Mouse (Mus musculus): ENCODE data around the gene Tmtc4. TPM values are rescaled to one million over a fixed set of nuclear protein-coding genes. Genes with fewer than 3 reads are reported as not detected.

Gene Tmtc4
- polyA plus RNA-seq, 1 experiment from 2014 or later, result 39.8 TPM

DNA sequence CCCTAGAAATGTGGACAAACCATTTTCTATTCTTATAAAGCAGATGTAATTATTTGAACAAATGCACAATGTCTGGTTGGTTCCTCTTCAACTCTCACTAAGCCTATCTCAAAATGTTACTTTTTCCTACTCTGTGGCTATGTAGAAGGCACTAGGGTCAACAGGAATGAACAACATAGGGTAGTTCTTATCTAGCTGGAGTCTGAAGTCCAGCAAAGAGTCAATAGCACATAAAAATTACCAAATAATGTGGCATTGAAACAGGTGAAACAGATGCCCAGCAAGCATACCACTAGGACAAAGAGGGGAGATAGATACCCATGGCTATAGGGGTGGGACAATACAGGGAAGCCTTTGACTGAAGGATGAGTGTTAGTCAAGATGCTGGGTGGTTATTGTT is 72.6 kb downstream of the Tmtc4 start:
- ATAC-seq (ENCODE audit: low FRiP score) (no peak), DNase-seq (ENCODE audit: low spot score, missing footprints) (no peak)
- no peaks in the 10 kb centered on the region for H3K36me3 ChIP-seq (ENCODE audit: control insufficient read depth, insufficient read depth, low read length)
- 0 out of 2 replicates have a peak, but pooled peaks cover 3% of the 10 kb centered on the region for H3K4me1 ChIP-seq (ENCODE audit: control insufficient read depth, insufficient read depth, low read length)
- H3K4me2 ChIP-seq, result no peak overlapping the region
- H3K4me3 ChIP-seq (ENCODE audit: low read depth, low read length), result no peak overlapping the region
- H3K9ac ChIP-seq (ENCODE audit: low read length), result no peak overlapping the region
- H3K9me3 ChIP-seq (ENCODE audit: control insufficient read depth, low read length), result no peaks in the 10 kb centered on the region; the same call in 1 of the 2 replicates
- H3K27me3 ChIP-seq (ENCODE audit: control insufficient read depth, insufficient read depth, low read length), result peaks cover 4% of the 10 kb centered on the region
- H3K27ac ChIP-seq (ENCODE audit: low read depth, low read length), result no peak overlapping the region

DNA sequence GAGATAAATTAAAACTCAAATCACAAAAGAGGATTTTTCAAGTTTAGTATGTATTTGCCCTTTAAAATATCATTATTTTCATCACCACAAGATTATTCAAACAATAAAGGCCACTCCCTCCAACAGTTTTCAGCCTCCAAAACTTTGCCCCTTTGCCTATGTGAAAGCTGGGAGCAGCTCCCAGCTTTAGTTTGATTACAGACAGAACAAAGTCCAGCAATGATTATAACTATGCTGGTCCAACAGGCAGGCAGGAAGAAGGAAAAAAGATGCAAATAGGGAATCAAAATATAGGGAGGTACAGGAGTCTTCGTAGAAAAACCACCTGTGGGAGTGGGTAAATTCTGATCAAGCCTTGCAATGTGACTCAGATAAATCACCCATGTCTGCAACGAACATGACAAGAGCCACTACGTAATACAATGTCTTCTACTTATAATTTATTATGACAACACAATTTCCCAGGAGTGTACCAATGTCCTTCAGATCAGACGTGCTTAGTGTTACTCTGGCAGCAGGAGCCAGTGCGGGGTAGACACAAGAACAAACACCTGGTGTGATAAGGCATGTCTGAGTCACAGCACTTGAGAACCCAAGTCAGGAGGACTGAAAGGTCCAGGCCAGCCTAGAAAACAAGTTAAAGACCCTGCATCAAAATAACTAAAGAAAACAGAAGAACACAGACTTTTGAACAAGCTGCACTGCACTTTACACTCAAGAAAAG is 74.3 kb downstream of the Tmtc4 start:
- Histone ChIP-seq H3K27ac (ENCODE audit: low read depth, low read length) (no peak overlapping the region), H3K4me2 (no peak overlapping the region), H3K9me3 (ENCODE audit: control insufficient read depth, low read length) (no peaks in the 10 kb centered on the region; the same call in 1 of the 2 replicates), H3K4me3 (ENCODE audit: low read depth, low read length) (no peak overlapping the region), H3K4me1 (ENCODE audit: control insufficient read depth, insufficient read depth, low read length) (0 out of 2 replicates have a peak, but pooled peaks cover 3% of the 10 kb centered on the region), H3K36me3 (ENCODE audit: control insufficient read depth, insufficient read depth, low read length) (no peaks in the 10 kb centered on the region), H3K9ac (ENCODE audit: low read length) (no peak overlapping the region), H3K27me3 (ENCODE audit: control insufficient read depth, insufficient read depth, low read length) (peaks cover 4% of the 10 kb centered on the region)
- DNase-seq (ENCODE audit: low spot score, missing footprints) (no peak), ATAC-seq (ENCODE audit: low FRiP score) (no peak)
- WGBS, result 85% methylated on average over 5 of the region's 5 CpGs

- Histone ChIP-seq H3K4me3 (ENCODE audit: low read depth, low read length) (no peak overlapping the region), H3K36me3 (ENCODE audit: control insufficient read depth, insufficient read depth, low read length) (no peaks in the 10 kb centered on the region), H3K27ac (ENCODE audit: low read depth, low read length) (no peak overlapping the region), H3K4me1 (ENCODE audit: control insufficient read depth, insufficient read depth, low read length) (no peaks in the 10 kb centered on the region), H3K4me2 (no peak overlapping the region), H3K27me3 (ENCODE audit: control insufficient read depth, insufficient read depth, low read length) (peaks cover under 1% of the 10 kb centered on the region), H3K9me3 (ENCODE audit: control insufficient read depth, low read length) (no peaks in the 10 kb centered on the region; the same call in 1 of the 2 replicates), H3K9ac (ENCODE audit: low read length) (no peak overlapping the region)
- no peak for DNase-seq (ENCODE audit: low spot score, missing footprints)
- ATAC-seq (ENCODE audit: low FRiP score), result no peak
- WGBS, result 93% methylated on average over 4 of the region's 4 CpGs
Observed at GRCm38 (mm10) chr14:122908075-122908474, 75.8 kb downstream of the Tmtc4 start.

- no peak overlapping the region for H3K4me2 ChIP-seq
- no peak for ATAC-seq (ENCODE audit: low FRiP score)
- no peaks in the 10 kb centered on the region for H3K36me3 ChIP-seq (ENCODE audit: control insufficient read depth, insufficient read depth, low read length)
- H3K9ac ChIP-seq (ENCODE audit: low read length), result no peak overlapping the region
- whole genome bisulfite sequencing, result 97% methylated on average over 1 of the region's 1 CpGs
- H3K27me3 ChIP-seq (ENCODE audit: control insufficient read depth, insufficient read depth, low read length), result no peaks in the 10 kb centered on the region
- no peaks in the 10 kb centered on the region for H3K4me1 ChIP-seq (ENCODE audit: control insufficient read depth, insufficient read depth, low read length)
- no peaks in the 10 kb centered on the region; the same call in 1 of the 2 replicates for H3K9me3 ChIP-seq (ENCODE audit: control insufficient read depth, low read length)
- H3K27ac ChIP-seq (ENCODE audit: low read depth, low read length), result no peak overlapping the region
- no peak for DNase-seq (ENCODE audit: low spot score, missing footprints)
- no peak overlapping the region for H3K4me3 ChIP-seq (ENCODE audit: low read depth, low read length)
Observed at GRCm38 (mm10) chr14:122905007-122905406, 78.8 kb downstream of the Tmtc4 start.

DNA sequence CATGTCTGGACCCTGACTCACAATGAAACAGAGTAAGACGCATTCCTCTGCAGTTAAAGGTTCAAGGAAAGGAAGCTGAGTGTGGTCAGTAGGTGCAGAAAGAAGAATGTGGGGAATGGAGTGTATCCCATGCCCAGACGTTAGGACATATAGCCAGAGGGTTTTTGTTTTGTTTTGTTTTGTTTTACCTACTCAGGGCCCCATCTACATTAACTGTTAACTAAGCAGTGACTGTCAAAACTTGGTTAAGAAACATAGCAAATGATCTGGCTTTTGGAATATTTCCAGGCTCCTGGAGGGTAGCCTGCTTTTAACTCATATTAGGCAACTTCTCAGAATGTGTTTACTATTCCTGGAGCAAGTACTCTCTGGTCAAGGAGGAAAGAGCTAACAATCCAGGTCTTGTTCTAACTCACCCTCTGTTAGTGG is 79.9 kb downstream of the Tmtc4 start:
- Histone ChIP-seq H3K27me3 (ENCODE audit: control insufficient read depth, insufficient read depth, low read length) (no peaks in the 10 kb centered on the region), H3K9me3 (ENCODE audit: control insufficient read depth, low read length) (no peaks in the 10 kb centered on the region; the same call in 1 of the 2 replicates), H3K9ac (ENCODE audit: low read length) (no peak overlapping the region), H3K27ac (ENCODE audit: low read depth, low read length) (no peak overlapping the region), H3K36me3 (ENCODE audit: control insufficient read depth, insufficient read depth, low read length) (no peaks in the 10 kb centered on the region), H3K4me1 (ENCODE audit: control insufficient read depth, insufficient read depth, low read length) (no peaks in the 10 kb centered on the region), H3K4me3 (ENCODE audit: low read depth, low read length) (no peak overlapping the region), H3K4me2 (no peak overlapping the region)
- DNase-seq (ENCODE audit: low spot score, missing footprints) (peak; percentile 53), ATAC-seq (ENCODE audit: low FRiP score) (no peak)
- WGBS, result 67% methylated on average over 2 of the region's 2 CpGs

DNA sequence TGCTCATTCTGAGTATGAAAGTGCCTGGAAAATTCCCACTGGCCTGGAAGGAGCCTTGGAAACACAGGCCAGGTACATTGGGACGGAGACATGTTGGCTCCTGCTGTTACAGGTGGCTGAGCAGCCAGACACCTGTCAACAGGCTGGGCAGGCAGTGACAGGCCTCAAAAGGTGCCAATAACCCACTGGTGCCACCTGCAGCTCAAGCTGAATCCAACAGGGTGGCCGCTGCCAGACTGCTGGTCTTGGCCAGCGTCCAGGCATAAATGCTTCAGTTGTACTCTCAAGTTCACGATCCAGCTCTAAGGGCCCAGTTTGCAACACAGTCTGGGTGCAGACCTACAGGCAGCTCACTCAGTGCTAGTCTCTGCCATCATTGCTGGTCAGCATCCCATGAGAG is 81.0 kb downstream of the Tmtc4 start:
- H3K9ac ChIP-seq (ENCODE audit: low read length), result no peak overlapping the region
- H3K4me3 ChIP-seq (ENCODE audit: low read depth, low read length), result no peak overlapping the region
- WGBS, result 84% methylated on average over 4 of the region's 4 CpGs
- no peak overlapping the region for H3K4me2 ChIP-seq
- H3K27me3 ChIP-seq (ENCODE audit: control insufficient read depth, insufficient read depth, low read length), result no peaks in the 10 kb centered on the region
- no peak for DNase-seq (ENCODE audit: low spot score, missing footprints)
- no peaks in the 10 kb centered on the region; the same call in 1 of the 2 replicates for H3K9me3 ChIP-seq (ENCODE audit: control insufficient read depth, low read length)
- no peak for ATAC-seq (ENCODE audit: low FRiP score)
- no peaks in the 10 kb centered on the region for H3K36me3 ChIP-seq (ENCODE audit: control insufficient read depth, insufficient read depth, low read length)
- no peaks in the 10 kb centered on the region for H3K4me1 ChIP-seq (ENCODE audit: control insufficient read depth, insufficient read depth, low read length)
- no peak overlapping the region for H3K27ac ChIP-seq (ENCODE audit: low read depth, low read length)

DNA sequence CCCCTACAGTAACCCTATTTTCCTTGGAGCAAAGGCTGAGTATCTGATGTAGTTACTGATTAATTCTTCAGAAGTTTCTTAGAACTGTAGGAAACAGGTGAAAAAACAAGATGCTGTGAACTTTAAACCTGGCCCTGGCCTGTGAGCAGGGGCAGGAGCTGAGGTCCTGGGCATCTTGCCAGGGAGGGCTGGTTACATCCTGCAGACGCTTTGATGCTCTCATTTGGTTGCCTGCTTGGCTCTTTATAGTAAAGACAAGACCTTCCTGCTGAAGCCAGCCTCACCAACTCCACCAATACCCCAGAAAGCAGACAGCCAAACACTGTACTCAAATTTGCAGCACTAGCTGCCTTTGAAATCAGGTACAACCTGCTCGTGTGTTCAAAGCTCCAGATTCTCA is 81.7 kb downstream of the Tmtc4 start:
- Histone ChIP-seq H3K9me3 (ENCODE audit: control insufficient read depth, low read length) (no peaks in the 10 kb centered on the region; the same call in 1 of the 2 replicates), H3K36me3 (ENCODE audit: control insufficient read depth, insufficient read depth, low read length) (no peaks in the 10 kb centered on the region), H3K4me1 (ENCODE audit: control insufficient read depth, insufficient read depth, low read length) (no peaks in the 10 kb centered on the region), H3K4me2 (no peak overlapping the region), H3K9ac (ENCODE audit: low read length) (no peak overlapping the region), H3K4me3 (ENCODE audit: low read depth, low read length) (no peak overlapping the region), H3K27me3 (ENCODE audit: control insufficient read depth, insufficient read depth, low read length) (no peaks in the 10 kb centered on the region), H3K27ac (ENCODE audit: low read depth, low read length) (no peak overlapping the region)
- DNase-seq (ENCODE audit: low spot score, missing footprints) (no peak), ATAC-seq (ENCODE audit: low FRiP score) (no peak)
- WGBS, result 70% methylated on average over 2 of the region's 2 CpGs

DNA sequence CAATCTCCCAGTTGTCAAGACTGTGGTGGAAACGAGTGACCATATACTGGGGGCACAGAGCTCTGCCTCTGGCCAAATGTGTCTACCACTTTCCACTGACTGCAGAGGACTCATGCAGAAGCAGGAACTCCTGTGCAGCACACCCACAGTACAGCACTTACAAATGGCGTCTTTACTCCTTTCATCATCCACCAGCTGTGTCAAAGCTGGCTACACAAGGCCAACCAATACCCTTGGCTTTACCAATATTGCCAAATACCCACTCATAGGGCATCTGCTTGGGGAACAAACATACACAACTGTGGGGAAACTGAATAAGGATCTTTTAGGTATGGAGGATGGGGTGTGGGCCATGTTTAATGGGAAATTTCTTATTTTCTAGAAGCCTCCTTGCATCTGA is 82.1 kb downstream of the Tmtc4 start:
- no peak overlapping the region for H3K4me2 ChIP-seq
- no peak for ATAC-seq (ENCODE audit: low FRiP score)

GRCm38 (mm10) chr14:122901177-122901576 is 82.7 kb downstream of the Tmtc4 start:
- no peaks in the 10 kb centered on the region for H3K9me3 ChIP-seq (ENCODE audit: control insufficient read depth, low read length)
- WGBS, result 82% methylated on average over 3 of the region's 3 CpGs
- no peak overlapping the region for H3K4me3 ChIP-seq (ENCODE audit: low read depth, low read length)
- no peaks in the 10 kb centered on the region for H3K27me3 ChIP-seq (ENCODE audit: control insufficient read depth, insufficient read depth, low read length)
- H3K36me3 ChIP-seq (ENCODE audit: control insufficient read depth, insufficient read depth, low read length), result no peaks in the 10 kb centered on the region
- no peak for ATAC-seq (ENCODE audit: low FRiP score)
- H3K27ac ChIP-seq (ENCODE audit: low read depth, low read length), result no peak overlapping the region
- H3K9ac ChIP-seq (ENCODE audit: low read length), result no peak overlapping the region
- no peak for DNase-seq (ENCODE audit: low spot score, missing footprints)
- no peak overlapping the region for H3K4me2 ChIP-seq
- no peaks in the 10 kb centered on the region for H3K4me1 ChIP-seq (ENCODE audit: control insufficient read depth, insufficient read depth, low read length)

More for the DNA sequence above, 82.1 kb downstream of the Tmtc4 start:
- Histone ChIP-seq H3K4me1 (ENCODE audit: control insufficient read depth, insufficient read depth, low read length) (no peaks in the 10 kb centered on the region), H3K27me3 (ENCODE audit: control insufficient read depth, insufficient read depth, low read length) (no peaks in the 10 kb centered on the region), H3K9ac (ENCODE audit: low read length) (no peak overlapping the region), H3K4me3 (ENCODE audit: low read depth, low read length) (no peak overlapping the region), H3K36me3 (ENCODE audit: control insufficient read depth, insufficient read depth, low read length) (no peaks in the 10 kb centered on the region), H3K27ac (ENCODE audit: low read depth, low read length) (no peak overlapping the region), H3K9me3 (ENCODE audit: control insufficient read depth, low read length) (no peaks in the 10 kb centered on the region)
- 80% methylated on average over 2 of the region's 2 CpGs for WGBS
- no peak for DNase-seq (ENCODE audit: low spot score, missing footprints)
